Mouse (Mus musculus): ENCODE measurements around the gene Syna. TPM values are rescaled to one million over a fixed set of nuclear protein-coding genes. Genes with fewer than 3 reads are reported as not detected.

Syna gene
- polyA plus RNA-seq, 1 experiment: not detected

- 17% methylated on average over 5 of the region's 5 CpGs for WGBS
- H3K4me3 ChIP-seq (replicated peaks; ENCODE audit: control insufficient read depth, low read depth, low read length): no peak overlapping the region
- TF ChIP-seq POLR2A (IDR thresholded peaks at IDR 0.05; ENCODE audit: borderline replicate concordance, control insufficient read depth, low read depth, low read length) (no peak), CTCF (IDR thresholded peaks at IDR 0.05; ENCODE audit: control insufficient read depth, insufficient read depth, low read length) (no peak)
- H3K4me1 ChIP-seq (ENCODE audit: control insufficient read depth, insufficient read depth, low read length): peaks cover 3% of the 10 kb centered on the region; the same call in 1 of the 2 replicates
- peak overlapping the region; percentile 51; the same call in 1 of the 2 replicates for H3K27ac ChIP-seq (ENCODE audit: control insufficient read depth, insufficient read depth, low read depth, low read length, poor library complexity)
Observed at GRCm38 (mm10) chr5:134584798-134585197, 24.8 kb upstream of the Syna start.

- WGBS: 9% methylated on average over 3 of the region's 3 CpGs
- Histone ChIP-seq H3K27ac (ENCODE audit: control insufficient read depth, insufficient read depth, low read depth, low read length, poor library complexity) (peak overlapping the region; percentile 51; the same call in 1 of the 2 replicates), H3K4me1 (ENCODE audit: control insufficient read depth, insufficient read depth, low read length) (peaks cover 3% of the 10 kb centered on the region; the same call in 1 of the 2 replicates), H3K4me3 (replicated peaks; ENCODE audit: control insufficient read depth, low read depth, low read length) (peak overlapping the region; percentile 24)
- TF ChIP-seq POLR2A (IDR thresholded peaks at IDR 0.05; ENCODE audit: borderline replicate concordance, control insufficient read depth, low read depth, low read length): no peak
- TF ChIP-seq CTCF (IDR thresholded peaks at IDR 0.05; ENCODE audit: control insufficient read depth, insufficient read depth, low read length): no peak
Observed at GRCm38 (mm10) chr5:134583884-134584213, 23.9 kb upstream of the Syna start.

- 16% methylated on average over 15 of the region's 15 CpGs for WGBS
- Histone ChIP-seq H3K4me1 (ENCODE audit: control insufficient read depth, insufficient read depth, low read length) (peaks cover 2% of the 10 kb centered on the region; the same call in 1 of the 2 replicates), H3K4me3 (replicated peaks; ENCODE audit: control insufficient read depth, low read depth, low read length) (peak overlapping the region; percentile 95), H3K27ac (ENCODE audit: control insufficient read depth, insufficient read depth, low read depth, low read length, poor library complexity) (peak overlapping the region; percentile 51)
- TF ChIP-seq CTCF (IDR thresholded peaks at IDR 0.05; ENCODE audit: control insufficient read depth, insufficient read depth, low read length): no peak
- no peak for TF ChIP-seq POLR2A (IDR thresholded peaks at IDR 0.05; ENCODE audit: borderline replicate concordance, control insufficient read depth, low read depth, low read length)
Observed at GRCm38 (mm10) chr5:134583006-134583883, 23.3 kb upstream of the Syna start.

GRCm38 (mm10) chr5:134582221-134582907 lies 22.4 kb upstream of the Syna start:
- Histone ChIP-seq H3K27ac (ENCODE audit: control insufficient read depth, insufficient read depth, low read depth, low read length, poor library complexity) (peak overlapping the region; percentile 23; the same call in 1 of the 2 replicates), H3K4me1 (ENCODE audit: control insufficient read depth, insufficient read depth, low read length) (peaks cover 2% of the 10 kb centered on the region; the same call in 1 of the 2 replicates), H3K4me3 (replicated peaks; ENCODE audit: control insufficient read depth, low read depth, low read length) (peak overlapping the region; percentile 95)
- TF ChIP-seq POLR2A (IDR thresholded peaks at IDR 0.05; ENCODE audit: borderline replicate concordance, control insufficient read depth, low read depth, low read length) (peak; percentile 85; the same call in 1 of the 2 replicates), CTCF (IDR thresholded peaks at IDR 0.05; ENCODE audit: control insufficient read depth, insufficient read depth, low read length) (peak; percentile 70)
- WGBS: 7% methylated on average over 30 of the region's 30 CpGs

GRCm38 (mm10) chr5:134581146-134581545 lies 21.2 kb upstream of the Syna start, which contains the start of gene Rfc2:
Gene Rfc2 (plus strand): TSS chr5:134581366.
- 91% methylated on average over 5 of the region's 5 CpGs for WGBS
- H3K27ac ChIP-seq (ENCODE audit: control insufficient read depth, insufficient read depth, low read depth, low read length, poor library complexity): no peak within 1 kb of the TSS
- TF ChIP-seq POLR2A (IDR thresholded peaks at IDR 0.05; ENCODE audit: borderline replicate concordance, control insufficient read depth, low read depth, low read length): no peak
- no peak for TF ChIP-seq CTCF (IDR thresholded peaks at IDR 0.05; ENCODE audit: control insufficient read depth, insufficient read depth, low read length)

GRCm38 (mm10) chr5:134579135-134579534 lies 19.2 kb upstream of the Syna start:
- TF ChIP-seq POLR2A (IDR thresholded peaks at IDR 0.05; ENCODE audit: borderline replicate concordance, control insufficient read depth, low read depth, low read length): no peak
- no peak for TF ChIP-seq CTCF (IDR thresholded peaks at IDR 0.05; ENCODE audit: control insufficient read depth, insufficient read depth, low read length)
- 70% methylated on average over 3 of the region's 3 CpGs for WGBS
- no peak overlapping the region for H3K27ac ChIP-seq (ENCODE audit: control insufficient read depth, insufficient read depth, low read depth, low read length, poor library complexity)
- peaks cover 2% of the 10 kb centered on the region; the same call in 1 of the 2 replicates for H3K4me1 ChIP-seq (ENCODE audit: control insufficient read depth, insufficient read depth, low read length)
- no peak overlapping the region for H3K4me3 ChIP-seq (replicated peaks; ENCODE audit: control insufficient read depth, low read depth, low read length)

More at GRCm38 (mm10) chr5:134581146-134581545, 21.2 kb upstream of the Syna start, which contains the start of gene Rfc2:
- H3K4me3 ChIP-seq (replicated peaks; ENCODE audit: control insufficient read depth, low read depth, low read length): no peak within 1 kb of the TSS
- peaks cover 2% of the 10 kb centered on the region; the same call in 1 of the 2 replicates for H3K4me1 ChIP-seq (ENCODE audit: control insufficient read depth, insufficient read depth, low read length)

GRCm38 (mm10) chr5:134577534-134577933 lies 17.6 kb upstream of the Syna start:
- no peak for TF ChIP-seq CTCF (IDR thresholded peaks at IDR 0.05; ENCODE audit: control insufficient read depth, insufficient read depth, low read length)
- TF ChIP-seq POLR2A (IDR thresholded peaks at IDR 0.05; ENCODE audit: borderline replicate concordance, control insufficient read depth, low read depth, low read length): no peak
- no peak overlapping the region for H3K4me3 ChIP-seq (replicated peaks; ENCODE audit: control insufficient read depth, low read depth, low read length)
- WGBS: 91% methylated on average over 7 of the region's 7 CpGs
- H3K27ac ChIP-seq (ENCODE audit: control insufficient read depth, insufficient read depth, low read depth, low read length, poor library complexity): no peak overlapping the region
- H3K4me1 ChIP-seq (ENCODE audit: control insufficient read depth, insufficient read depth, low read length): no peaks in the 10 kb centered on the region; the same call in 1 of the 2 replicates
